Mouse (Mus musculus): ENCODE measurements around the gene Postn. TPM values are rescaled to one million over a fixed set of nuclear protein-coding genes. Genes with fewer than 3 reads are reported as not detected.

Gene Postn
- polyA plus RNA-seq, 1 experiment from 2014 or later = 126 TPM

- H3K9me3 ChIP-seq (replicated peaks; ENCODE audit: control insufficient read depth, low read length) = no peaks in the 10 kb centered on the region
- no peak for ATAC-seq (ENCODE audit: insufficient read depth, low FRiP score)
- H3K9ac ChIP-seq (ENCODE audit: low read length) = no peak overlapping the region
- H3K4me2 ChIP-seq (ENCODE audit: low read depth, low read length) = no peak overlapping the region
- H3K27me3 ChIP-seq (ENCODE audit: control insufficient read depth, insufficient read depth, low read length) = no peaks in the 10 kb centered on the region
- H3K27ac ChIP-seq (ENCODE audit: low read length) = no peak overlapping the region
- H3K4me3 ChIP-seq (replicated peaks; ENCODE audit: low read length) = no peak overlapping the region
- no peaks in the 10 kb centered on the region for H3K4me1 ChIP-seq (ENCODE audit: control insufficient read depth, insufficient read depth, low read length)
- 70% methylated on average over 7 of the region's 7 CpGs for WGBS
- no peaks in the 10 kb centered on the region for H3K36me3 ChIP-seq (ENCODE audit: control insufficient read depth, insufficient read depth, low read length)
Measured at GRCm38 (mm10) chr3:54412885-54413583, 52.1 kb downstream of the Postn start.

GRCm38 (mm10) chr3:54413584-54413897, 52.6 kb downstream of the Postn start:
- 78% methylated on average over 1 of the region's 1 CpGs for WGBS
- Histone ChIP-seq H3K4me2 (ENCODE audit: low read depth, low read length) (no peak overlapping the region), H3K4me1 (ENCODE audit: control insufficient read depth, insufficient read depth, low read length) (no peaks in the 10 kb centered on the region), H3K27me3 (ENCODE audit: control insufficient read depth, insufficient read depth, low read length) (no peaks in the 10 kb centered on the region), H3K27ac (ENCODE audit: low read length) (no peak overlapping the region), H3K9me3 (replicated peaks; ENCODE audit: control insufficient read depth, low read length) (no peaks in the 10 kb centered on the region), H3K4me3 (replicated peaks; ENCODE audit: low read length) (no peak overlapping the region), H3K9ac (ENCODE audit: low read length) (no peak overlapping the region), H3K36me3 (ENCODE audit: control insufficient read depth, insufficient read depth, low read length) (no peaks in the 10 kb centered on the region)
- ATAC-seq (ENCODE audit: insufficient read depth, low FRiP score) = no peak

- Histone ChIP-seq H3K4me3 (replicated peaks; ENCODE audit: low read length) (no peak overlapping the region), H3K9me3 (replicated peaks; ENCODE audit: control insufficient read depth, low read length) (no peaks in the 10 kb centered on the region), H3K4me1 (ENCODE audit: control insufficient read depth, insufficient read depth, low read length) (no peaks in the 10 kb centered on the region), H3K36me3 (ENCODE audit: control insufficient read depth, insufficient read depth, low read length) (no peaks in the 10 kb centered on the region), H3K27ac (ENCODE audit: low read length) (no peak overlapping the region), H3K9ac (ENCODE audit: low read length) (no peak overlapping the region), H3K27me3 (ENCODE audit: control insufficient read depth, insufficient read depth, low read length) (no peaks in the 10 kb centered on the region), H3K4me2 (ENCODE audit: low read depth, low read length) (no peak overlapping the region)
- ATAC-seq (ENCODE audit: insufficient read depth, low FRiP score) = no peak
- 66% methylated on average over 1 of the region's 1 CpGs for WGBS
Measured at GRCm38 (mm10) chr3:54414386-54414785, 53.5 kb downstream of the Postn start.

- Histone ChIP-seq H3K36me3 (ENCODE audit: control insufficient read depth, insufficient read depth, low read length) (no peaks in the 10 kb centered on the region), H3K9me3 (replicated peaks; ENCODE audit: control insufficient read depth, low read length) (no peaks in the 10 kb centered on the region), H3K4me1 (ENCODE audit: control insufficient read depth, insufficient read depth, low read length) (no peaks in the 10 kb centered on the region), H3K27ac (ENCODE audit: low read length) (no peak overlapping the region), H3K4me2 (ENCODE audit: low read depth, low read length) (no peak overlapping the region), H3K9ac (ENCODE audit: low read length) (no peak overlapping the region), H3K27me3 (ENCODE audit: control insufficient read depth, insufficient read depth, low read length) (no peaks in the 10 kb centered on the region), H3K4me3 (replicated peaks; ENCODE audit: low read length) (no peak overlapping the region)
- no peak for ATAC-seq (ENCODE audit: insufficient read depth, low FRiP score)
- WGBS = 37% methylated on average over 6 of the region's 6 CpGs
Measured at GRCm38 (mm10) chr3:54417833-54418386, 57.0 kb downstream of the Postn start.

GRCm38 (mm10) chr3:54420189-54420928, 59.5 kb downstream of the Postn start:
- H3K27ac ChIP-seq (ENCODE audit: low read length) = no peak overlapping the region

GRCm38 (mm10) chr3:54420983-54421382, 60.1 kb downstream of the Postn start:
- no peaks in the 10 kb centered on the region for H3K36me3 ChIP-seq (ENCODE audit: control insufficient read depth, insufficient read depth, low read length)
- WGBS = 63% methylated on average over 6 of the region's 6 CpGs
- no peaks in the 10 kb centered on the region for H3K9me3 ChIP-seq (replicated peaks; ENCODE audit: control insufficient read depth, low read length)
- no peak; the same call in 1 of the 2 replicates for ATAC-seq (ENCODE audit: insufficient read depth, low FRiP score)
- H3K27me3 ChIP-seq (ENCODE audit: control insufficient read depth, insufficient read depth, low read length) = no peaks in the 10 kb centered on the region
- no peak overlapping the region for H3K9ac ChIP-seq (ENCODE audit: low read length)
- no peak overlapping the region for H3K4me3 ChIP-seq (replicated peaks; ENCODE audit: low read length)
- no peaks in the 10 kb centered on the region for H3K4me1 ChIP-seq (ENCODE audit: control insufficient read depth, insufficient read depth, low read length)
- H3K27ac ChIP-seq (ENCODE audit: low read length) = no peak overlapping the region
- H3K4me2 ChIP-seq (ENCODE audit: low read depth, low read length) = no peak overlapping the region

More at GRCm38 (mm10) chr3:54420189-54420928, 59.5 kb downstream of the Postn start:
- Histone ChIP-seq H3K4me2 (ENCODE audit: low read depth, low read length) (no peak overlapping the region), H3K9me3 (replicated peaks; ENCODE audit: control insufficient read depth, low read length) (no peaks in the 10 kb centered on the region), H3K27me3 (ENCODE audit: control insufficient read depth, insufficient read depth, low read length) (no peaks in the 10 kb centered on the region), H3K4me3 (replicated peaks; ENCODE audit: low read length) (no peak overlapping the region), H3K9ac (ENCODE audit: low read length) (no peak overlapping the region), H3K4me1 (ENCODE audit: control insufficient read depth, insufficient read depth, low read length) (no peaks in the 10 kb centered on the region), H3K36me3 (ENCODE audit: control insufficient read depth, insufficient read depth, low read length) (no peaks in the 10 kb centered on the region)
- WGBS = 58% methylated on average over 10 of the region's 10 CpGs
- ATAC-seq (ENCODE audit: insufficient read depth, low FRiP score) = no peak

- no peak overlapping the region for H3K4me3 ChIP-seq (replicated peaks; ENCODE audit: low read length)
- no peaks in the 10 kb centered on the region for H3K36me3 ChIP-seq (ENCODE audit: control insufficient read depth, insufficient read depth, low read length)
- no peaks in the 10 kb centered on the region for H3K4me1 ChIP-seq (ENCODE audit: control insufficient read depth, insufficient read depth, low read length)
- no peak overlapping the region for H3K9ac ChIP-seq (ENCODE audit: low read length)
- WGBS = 95% methylated on average over 2 of the region's 2 CpGs
- no peak for ATAC-seq (ENCODE audit: insufficient read depth, low FRiP score)
- no peak overlapping the region for H3K27ac ChIP-seq (ENCODE audit: low read length)
- H3K27me3 ChIP-seq (ENCODE audit: control insufficient read depth, insufficient read depth, low read length) = no peaks in the 10 kb centered on the region
- H3K4me2 ChIP-seq (ENCODE audit: low read depth, low read length) = no peak overlapping the region
- no peaks in the 10 kb centered on the region for H3K9me3 ChIP-seq (replicated peaks; ENCODE audit: control insufficient read depth, low read length)
Measured at GRCm38 (mm10) chr3:54421666-54422065, 60.8 kb downstream of the Postn start.

- H3K27ac ChIP-seq (ENCODE audit: low read length) = no peak overlapping the region
- 75% methylated on average over 4 of the region's 4 CpGs for WGBS
Measured at GRCm38 (mm10) chr3:54424146-54424545, 63.2 kb downstream of the Postn start.

GRCm38 (mm10) chr3:54431663-54432062, 70.8 kb downstream of the Postn start:
- no peak for ATAC-seq (ENCODE audit: insufficient read depth, low FRiP score)
- Histone ChIP-seq H3K9me3 (replicated peaks; ENCODE audit: control insufficient read depth, low read length) (no peaks in the 10 kb centered on the region), H3K36me3 (ENCODE audit: control insufficient read depth, insufficient read depth, low read length) (no peaks in the 10 kb centered on the region), H3K27ac (ENCODE audit: low read length) (no peak overlapping the region), H3K9ac (ENCODE audit: low read length) (no peak overlapping the region), H3K4me2 (ENCODE audit: low read depth, low read length) (no peak overlapping the region), H3K4me1 (ENCODE audit: control insufficient read depth, insufficient read depth, low read length) (no peaks in the 10 kb centered on the region), H3K27me3 (ENCODE audit: control insufficient read depth, insufficient read depth, low read length) (no peaks in the 10 kb centered on the region), H3K4me3 (replicated peaks; ENCODE audit: low read length) (no peak overlapping the region)
- 68% methylated on average over 4 of the region's 4 CpGs for WGBS

More at GRCm38 (mm10) chr3:54424146-54424545, 63.2 kb downstream of the Postn start:
- Histone ChIP-seq H3K9ac (ENCODE audit: low read length) (no peak overlapping the region), H3K4me3 (replicated peaks; ENCODE audit: low read length) (no peak overlapping the region), H3K9me3 (replicated peaks; ENCODE audit: control insufficient read depth, low read length) (no peaks in the 10 kb centered on the region), H3K36me3 (ENCODE audit: control insufficient read depth, insufficient read depth, low read length) (no peaks in the 10 kb centered on the region), H3K4me1 (ENCODE audit: control insufficient read depth, insufficient read depth, low read length) (no peaks in the 10 kb centered on the region), H3K4me2 (ENCODE audit: low read depth, low read length) (no peak overlapping the region), H3K27me3 (ENCODE audit: control insufficient read depth, insufficient read depth, low read length) (no peaks in the 10 kb centered on the region)
- ATAC-seq (ENCODE audit: insufficient read depth, low FRiP score) = no peak
